Mouse (Mus musculus): ENCODE measurements around the gene Epop. TPM values are rescaled to one million over a fixed set of nuclear protein-coding genes. Genes with fewer than 3 reads are reported as not detected.

The Epop gene
- polyA plus RNA-seq, 1 experiment from 2014 or later: 1.5 TPM

DNA sequence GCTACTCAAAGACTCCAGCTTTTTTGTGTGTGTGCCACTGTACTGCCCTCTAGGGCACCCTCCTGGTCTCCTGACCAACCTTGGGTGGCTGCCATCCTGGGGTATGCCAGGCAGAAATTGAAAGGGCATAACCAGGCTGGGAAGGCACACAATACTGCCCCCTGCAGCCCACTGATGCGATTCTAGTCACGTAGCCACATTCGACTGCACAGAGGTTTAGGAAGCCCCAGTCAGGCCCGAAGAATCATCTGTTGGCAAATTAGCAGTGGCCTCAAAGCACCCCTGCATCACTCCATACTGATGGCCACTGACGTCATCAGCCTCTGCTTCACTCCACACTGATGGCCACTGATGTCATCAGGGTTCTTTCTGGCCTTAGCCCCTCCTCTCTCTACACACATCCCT, 10.1 kb downstream of the Epop start:
- no peaks in the 10 kb centered on the region for H3K4me1 ChIP-seq (ENCODE audit: control insufficient read depth, insufficient read depth, low read length)
- no peak overlapping the region for H3K9ac ChIP-seq (ENCODE audit: low read depth, low read length)
- no peak for ATAC-seq (replicated peaks; ENCODE audit: insufficient number of reproducible peaks, low FRiP score, low TSS enrichment)
- no peak overlapping the region for H3K4me2 ChIP-seq
- no peaks in the 10 kb centered on the region for H3K9me3 ChIP-seq (replicated peaks; ENCODE audit: control insufficient read depth, low read length)
- peaks cover 33% of the 10 kb centered on the region for H3K27me3 ChIP-seq (ENCODE audit: control insufficient read depth, insufficient read depth, low read length)
- 56% methylated on average over 5 of the region's 5 CpGs for WGBS (ENCODE audit: insufficient replicate concordance)
- H3K4me3 ChIP-seq (ENCODE audit: low read depth, low read length): no peak overlapping the region
- no peaks in the 10 kb centered on the region for H3K36me3 ChIP-seq (ENCODE audit: control insufficient read depth, insufficient read depth, low read length)
- no peak overlapping the region for H3K27ac ChIP-seq (ENCODE audit: low read depth, low read length)

DNA sequence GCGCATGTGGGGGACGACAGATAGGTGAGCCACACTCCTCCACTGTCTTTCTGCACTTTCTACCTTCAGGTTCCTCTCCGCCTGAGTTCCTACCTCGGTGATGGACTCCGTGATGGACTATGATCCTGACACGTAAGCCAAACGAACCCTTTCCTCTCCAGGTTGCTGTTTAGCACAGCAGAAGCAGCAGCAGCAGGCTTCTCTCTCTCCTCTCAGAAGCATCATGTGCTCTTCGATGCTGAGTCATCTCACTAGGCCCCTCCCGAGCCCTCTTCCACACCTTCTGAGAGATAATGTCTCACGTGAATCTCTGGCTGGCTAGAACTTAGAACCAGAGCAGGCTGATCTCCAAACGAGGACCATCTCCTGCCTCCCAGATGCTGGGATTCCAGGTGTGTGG, 11.1 kb downstream of the Epop start:
- no peaks in the 10 kb centered on the region for H3K4me1 ChIP-seq (ENCODE audit: control insufficient read depth, insufficient read depth, low read length)
- H3K9me3 ChIP-seq (replicated peaks; ENCODE audit: control insufficient read depth, low read length): no peaks in the 10 kb centered on the region
- H3K36me3 ChIP-seq (ENCODE audit: control insufficient read depth, insufficient read depth, low read length): no peaks in the 10 kb centered on the region
- H3K27ac ChIP-seq (ENCODE audit: low read depth, low read length): no peak overlapping the region
- no peak overlapping the region for H3K9ac ChIP-seq (ENCODE audit: low read depth, low read length)
- no peak overlapping the region for H3K4me2 ChIP-seq
- H3K4me3 ChIP-seq (ENCODE audit: low read depth, low read length): no peak overlapping the region
- 44% methylated on average over 11 of the region's 11 CpGs for WGBS (ENCODE audit: insufficient replicate concordance)
- ATAC-seq (replicated peaks; ENCODE audit: insufficient number of reproducible peaks, low FRiP score, low TSS enrichment): no peak
- peaks cover 25% of the 10 kb centered on the region for H3K27me3 ChIP-seq (ENCODE audit: control insufficient read depth, insufficient read depth, low read length)

DNA sequence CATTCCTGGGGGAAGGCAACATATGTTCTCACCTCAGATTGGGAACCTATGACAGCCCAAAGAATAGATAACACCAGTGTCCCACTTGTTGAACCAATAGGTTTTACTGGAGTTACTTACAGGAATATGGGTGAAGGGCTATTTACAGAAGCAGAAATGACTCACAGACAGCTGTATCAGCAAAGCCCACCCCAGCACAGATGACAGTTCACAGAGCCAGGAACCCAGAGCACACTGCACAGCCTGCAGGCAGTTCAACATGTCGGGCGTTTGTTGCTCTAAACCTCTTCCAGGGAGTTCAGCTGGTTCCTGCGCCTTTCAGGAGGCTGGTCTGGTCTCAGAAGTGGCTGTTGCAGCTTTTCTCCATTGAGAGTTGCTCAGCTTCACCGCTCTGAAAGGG, 14.2 kb downstream of the Epop start:
- H3K27me3 ChIP-seq (ENCODE audit: control insufficient read depth, insufficient read depth, low read length): peaks cover 27% of the 10 kb centered on the region
- WGBS (ENCODE audit: insufficient replicate concordance): 68% methylated on average over 4 of the region's 4 CpGs
- H3K36me3 ChIP-seq (ENCODE audit: control insufficient read depth, insufficient read depth, low read length): no peaks in the 10 kb centered on the region

DNA sequence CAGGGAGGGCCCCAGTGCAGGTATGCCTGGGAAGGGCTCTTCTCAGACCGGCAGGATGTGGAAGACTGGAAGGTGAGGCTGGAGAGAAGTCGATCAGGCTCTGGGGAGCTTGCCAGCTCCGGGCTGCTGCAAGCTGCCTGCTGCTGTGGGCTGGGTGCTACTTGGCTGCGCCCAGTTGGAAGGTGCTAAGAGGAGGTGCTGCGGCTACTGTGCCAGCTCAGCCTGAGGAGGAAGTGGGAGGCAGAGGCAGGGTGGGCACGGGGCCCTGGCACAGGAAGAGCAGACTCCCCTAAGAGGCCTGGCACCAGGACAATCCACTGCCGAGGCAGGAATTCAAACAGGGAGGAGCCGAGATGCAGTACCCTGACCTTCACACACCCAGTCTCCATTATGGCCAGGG, 18.4 kb downstream of the Epop start:
- Histone ChIP-seq H3K9me3 (replicated peaks; ENCODE audit: control insufficient read depth, low read length) (no peaks in the 10 kb centered on the region), H3K27ac (ENCODE audit: low read depth, low read length) (no peak overlapping the region), H3K4me3 (ENCODE audit: low read depth, low read length) (no peak overlapping the region), H3K9ac (ENCODE audit: low read depth, low read length) (no peak overlapping the region), H3K36me3 (ENCODE audit: control insufficient read depth, insufficient read depth, low read length) (no peaks in the 10 kb centered on the region), H3K4me1 (ENCODE audit: control insufficient read depth, insufficient read depth, low read length) (no peaks in the 10 kb centered on the region), H3K27me3 (ENCODE audit: control insufficient read depth, insufficient read depth, low read length) (peaks cover 6% of the 10 kb centered on the region), H3K4me2 (no peak overlapping the region)
- 64% methylated on average over 8 of the region's 8 CpGs for WGBS (ENCODE audit: insufficient replicate concordance)
- ATAC-seq (replicated peaks; ENCODE audit: insufficient number of reproducible peaks, low FRiP score, low TSS enrichment): no peak

More for the DNA sequence above, 14.2 kb downstream of the Epop start:
- Histone ChIP-seq H3K27ac (ENCODE audit: low read depth, low read length) (no peak overlapping the region), H3K4me2 (no peak overlapping the region), H3K4me1 (ENCODE audit: control insufficient read depth, insufficient read depth, low read length) (no peaks in the 10 kb centered on the region), H3K9me3 (replicated peaks; ENCODE audit: control insufficient read depth, low read length) (no peaks in the 10 kb centered on the region), H3K4me3 (ENCODE audit: low read depth, low read length) (no peak overlapping the region), H3K9ac (ENCODE audit: low read depth, low read length) (no peak overlapping the region)
- no peak for ATAC-seq (replicated peaks; ENCODE audit: insufficient number of reproducible peaks, low FRiP score, low TSS enrichment)

DNA sequence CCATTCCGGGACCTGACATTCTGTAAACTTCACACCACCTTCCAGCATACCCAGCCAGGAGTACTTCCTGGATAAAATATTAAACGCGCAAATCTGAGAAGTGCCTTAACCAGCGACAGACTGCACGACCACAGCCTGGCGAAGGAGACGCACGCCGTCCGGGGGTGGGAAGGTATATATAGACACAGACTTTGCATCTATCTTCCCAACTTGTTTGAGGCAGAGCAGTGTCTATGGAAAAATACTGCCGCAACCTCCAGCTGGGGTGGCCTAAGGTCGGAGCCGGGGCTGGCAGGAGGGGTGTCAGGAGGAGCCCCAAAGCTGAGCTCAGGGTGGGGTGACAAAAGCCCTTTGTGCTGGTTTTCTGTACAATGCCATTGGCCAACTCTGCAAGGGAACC, 19.8 kb downstream of the Epop start:
- WGBS (ENCODE audit: insufficient replicate concordance): 87% methylated on average over 13 of the region's 13 CpGs
- ATAC-seq (replicated peaks; ENCODE audit: insufficient number of reproducible peaks, low FRiP score, low TSS enrichment): no peak
- no peak overlapping the region for H3K9ac ChIP-seq (ENCODE audit: low read depth, low read length)

DNA sequence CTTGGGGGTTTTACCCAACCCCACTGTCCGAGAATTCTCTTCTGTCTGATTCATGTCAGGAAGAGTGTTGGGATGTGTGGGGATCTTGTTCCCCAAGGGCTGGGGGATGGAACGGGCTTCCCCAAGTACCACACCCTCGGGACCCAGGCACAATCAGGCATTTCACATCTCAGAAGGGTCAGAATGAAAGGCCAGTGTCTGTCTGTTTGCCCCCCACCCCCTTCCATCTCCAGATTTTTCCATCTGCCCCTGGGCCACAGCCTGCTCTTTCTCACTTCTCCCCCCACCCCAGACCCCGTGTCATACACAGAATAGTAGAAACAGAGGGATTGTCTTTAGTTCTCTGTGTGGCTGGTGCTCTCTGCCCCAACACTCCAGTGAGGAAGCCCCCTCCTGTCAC, 20.6 kb downstream of the Epop start:
- H3K36me3 ChIP-seq (ENCODE audit: control insufficient read depth, insufficient read depth, low read length): no peaks in the 10 kb centered on the region
- no peak overlapping the region for H3K9ac ChIP-seq (ENCODE audit: low read depth, low read length)
- H3K27ac ChIP-seq (ENCODE audit: low read depth, low read length): no peak overlapping the region
- peaks cover 4% of the 10 kb centered on the region for H3K27me3 ChIP-seq (ENCODE audit: control insufficient read depth, insufficient read depth, low read length)
- H3K4me3 ChIP-seq (ENCODE audit: low read depth, low read length): no peak overlapping the region
- no peak for ATAC-seq (replicated peaks; ENCODE audit: insufficient number of reproducible peaks, low FRiP score, low TSS enrichment)
- no peaks in the 10 kb centered on the region for H3K9me3 ChIP-seq (replicated peaks; ENCODE audit: control insufficient read depth, low read length)
- 58% methylated on average over 4 of the region's 4 CpGs for WGBS (ENCODE audit: insufficient replicate concordance)
- H3K4me1 ChIP-seq (ENCODE audit: control insufficient read depth, insufficient read depth, low read length): no peaks in the 10 kb centered on the region
- H3K4me2 ChIP-seq: no peak overlapping the region

More for the DNA sequence above, 19.8 kb downstream of the Epop start:
- H3K9me3 ChIP-seq (replicated peaks; ENCODE audit: control insufficient read depth, low read length): no peaks in the 10 kb centered on the region
- no peak overlapping the region for H3K4me3 ChIP-seq (ENCODE audit: low read depth, low read length)
- no peak overlapping the region for H3K27ac ChIP-seq (ENCODE audit: low read depth, low read length)
- no peaks in the 10 kb centered on the region for H3K4me1 ChIP-seq (ENCODE audit: control insufficient read depth, insufficient read depth, low read length)
- peaks cover 4% of the 10 kb centered on the region for H3K27me3 ChIP-seq (ENCODE audit: control insufficient read depth, insufficient read depth, low read length)
- no peaks in the 10 kb centered on the region for H3K36me3 ChIP-seq (ENCODE audit: control insufficient read depth, insufficient read depth, low read length)
- no peak overlapping the region for H3K4me2 ChIP-seq

DNA sequence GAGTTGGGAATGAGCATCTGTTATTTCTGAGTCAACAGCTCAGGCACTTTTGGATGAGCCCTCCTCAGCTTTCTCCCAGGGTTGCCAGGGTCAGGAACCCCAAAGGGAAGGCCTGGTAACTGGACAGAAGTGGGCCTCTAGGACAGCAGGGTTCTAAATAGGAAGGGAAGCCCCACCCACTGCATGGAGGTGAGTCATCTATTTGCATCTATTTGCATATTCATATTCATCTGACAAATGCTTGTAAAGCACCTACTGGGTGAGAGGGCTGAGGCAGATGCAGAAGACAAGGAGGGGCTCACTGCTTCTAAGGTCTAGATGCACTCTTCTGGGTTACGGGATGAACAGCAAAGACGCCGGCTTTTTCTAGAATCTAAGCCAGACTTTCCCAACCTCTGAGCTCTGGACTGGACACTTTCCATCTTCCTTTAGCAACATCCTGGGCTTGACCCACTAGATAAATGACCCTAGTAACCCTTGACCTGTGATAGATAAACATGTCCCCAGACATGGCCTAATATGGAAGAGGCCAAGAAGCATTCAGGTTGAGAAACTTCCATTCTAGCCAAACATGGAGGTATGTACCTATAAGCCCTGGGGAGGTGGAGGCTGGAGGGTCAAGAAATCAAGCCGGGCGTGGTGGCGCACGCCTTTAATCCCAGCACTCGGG, 22.3 kb downstream of the Epop start:
- no peaks in the 10 kb centered on the region for H3K36me3 ChIP-seq (ENCODE audit: control insufficient read depth, insufficient read depth, low read length)

DNA sequence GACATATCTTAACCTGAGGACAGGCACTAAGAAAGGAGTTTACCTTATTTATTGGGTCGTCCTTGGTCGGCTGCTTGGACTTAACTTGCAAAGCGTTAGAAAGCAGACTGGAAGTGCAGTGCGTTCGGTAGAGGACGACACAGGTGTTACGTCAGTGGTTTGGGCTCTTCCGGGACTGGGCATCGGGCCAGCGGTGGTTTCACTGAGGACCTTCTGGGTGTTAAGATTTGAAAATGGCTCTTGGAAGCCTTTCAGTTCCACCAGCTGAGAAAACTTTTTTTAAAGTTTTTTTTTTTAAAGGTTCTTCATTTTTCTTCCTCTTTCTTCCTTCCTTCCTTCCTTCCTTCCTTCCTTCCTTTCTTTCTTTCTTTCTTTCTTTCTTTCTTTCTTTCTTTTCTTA, 25.6 kb downstream of the Epop start:
- Histone ChIP-seq H3K27me3 (ENCODE audit: control insufficient read depth, insufficient read depth, low read length) (no peaks in the 10 kb centered on the region; the same call in 1 of the 2 replicates), H3K36me3 (ENCODE audit: control insufficient read depth, insufficient read depth, low read length) (no peaks in the 10 kb centered on the region), H3K27ac (ENCODE audit: low read depth, low read length) (no peak overlapping the region), H3K4me2 (no peak overlapping the region), H3K9me3 (replicated peaks; ENCODE audit: control insufficient read depth, low read length) (no peaks in the 10 kb centered on the region), H3K4me3 (ENCODE audit: low read depth, low read length) (no peak overlapping the region), H3K4me1 (ENCODE audit: control insufficient read depth, insufficient read depth, low read length) (no peaks in the 10 kb centered on the region), H3K9ac (ENCODE audit: low read depth, low read length) (no peak overlapping the region)
- ATAC-seq (replicated peaks; ENCODE audit: insufficient number of reproducible peaks, low FRiP score, low TSS enrichment): no peak
- 57% methylated on average over 10 of the region's 10 CpGs for WGBS (ENCODE audit: insufficient replicate concordance)

More for the DNA sequence above, 22.3 kb downstream of the Epop start:
- Histone ChIP-seq H3K9me3 (replicated peaks; ENCODE audit: control insufficient read depth, low read length) (no peaks in the 10 kb centered on the region), H3K4me1 (ENCODE audit: control insufficient read depth, insufficient read depth, low read length) (no peaks in the 10 kb centered on the region), H3K27me3 (ENCODE audit: control insufficient read depth, insufficient read depth, low read length) (peaks cover 4% of the 10 kb centered on the region; the same call in 1 of the 2 replicates), H3K9ac (ENCODE audit: low read depth, low read length) (no peak overlapping the region), H3K4me2 (no peak overlapping the region), H3K4me3 (ENCODE audit: low read depth, low read length) (no peak overlapping the region), H3K27ac (ENCODE audit: low read depth, low read length) (no peak overlapping the region)
- no peak for ATAC-seq (replicated peaks; ENCODE audit: insufficient number of reproducible peaks, low FRiP score, low TSS enrichment)
- WGBS (ENCODE audit: insufficient replicate concordance): 85% methylated on average over 8 of the region's 8 CpGs

DNA sequence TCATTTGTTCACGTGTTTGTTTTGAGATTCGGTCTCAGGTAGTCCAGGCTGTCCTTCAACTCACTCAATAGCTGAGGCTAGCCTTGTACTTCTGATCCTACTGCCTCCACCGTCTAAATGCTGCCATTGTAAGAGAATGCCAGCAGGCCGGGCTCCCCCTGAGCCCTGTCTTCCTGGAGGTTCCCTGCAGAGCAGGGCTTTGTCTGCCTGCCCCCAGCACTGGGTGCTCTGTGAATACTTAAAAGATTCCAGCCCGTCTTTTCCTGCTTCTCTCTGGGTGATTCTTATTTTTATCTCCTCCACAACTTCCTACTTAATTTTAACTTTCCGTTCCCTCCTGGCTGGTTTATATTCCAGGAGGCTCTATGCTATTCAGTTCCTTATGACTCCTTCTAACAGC, 27.3 kb downstream of the Epop start:
- Histone ChIP-seq H3K4me3 (ENCODE audit: low read depth, low read length) (no peak overlapping the region), H3K9ac (ENCODE audit: low read depth, low read length) (no peak overlapping the region), H3K4me1 (ENCODE audit: control insufficient read depth, insufficient read depth, low read length) (no peaks in the 10 kb centered on the region), H3K36me3 (ENCODE audit: control insufficient read depth, insufficient read depth, low read length) (no peaks in the 10 kb centered on the region), H3K27me3 (ENCODE audit: control insufficient read depth, insufficient read depth, low read length) (no peaks in the 10 kb centered on the region), H3K9me3 (replicated peaks; ENCODE audit: control insufficient read depth, low read length) (no peaks in the 10 kb centered on the region), H3K27ac (ENCODE audit: low read depth, low read length) (peak overlapping the region; percentile 29; the same call in 1 of the 2 replicates), H3K4me2 (no peak overlapping the region)
- no peak for ATAC-seq (replicated peaks; ENCODE audit: insufficient number of reproducible peaks, low FRiP score, low TSS enrichment)
- 27% methylated on average over 6 of the region's 6 CpGs for WGBS (ENCODE audit: insufficient replicate concordance)

Measured in heart, embryonic 11.5 days (tissue).